Mouse (Mus musculus) bone marrow, adult 2 months (tissue): ENCODE data around the gene C2cd5. TPM values are rescaled to one million over a fixed set of nuclear protein-coding genes. Genes with fewer than 3 reads are reported as not detected.

Experiments
- H3K27ac ChIP-seq: fragments of 200-500 bp; 2 replicates; pipeline ENCODE4 v1.5.1; 2012; ENCODE audit warnings: low read depth, mild to moderate bottlenecking, control low read depth, inconsistent platforms, low read length; ENCODE audit not compliant: control insufficient read depth, poor library complexity, insufficient read depth
- H3K4me1 ChIP-seq: fragments of 200-500 bp; 2 replicates; pipeline ENCODE4 v1.6.1; 2011; ENCODE audit warnings: low read length; ENCODE audit not compliant: control insufficient read depth, insufficient read depth
- H3K4me3 ChIP-seq: fragments of 200-500 bp; replicated peaks from 2 replicates; pipeline ENCODE3; 2011; ENCODE audit warnings: mild to moderate bottlenecking, low read depth, low read length, control low read depth; ENCODE audit not compliant: control insufficient read depth
- CTCF ChIP-seq: fragments of 200-500 bp; IDR thresholded peaks from 2 replicates; pipeline ENCODE4 v1.5.1; 2011; ENCODE audit warnings: low read length, control low read depth; ENCODE audit not compliant: control insufficient read depth, insufficient read depth
- POLR2A ChIP-seq: fragments of 200-500 bp; IDR thresholded peaks from 2 replicates; pipeline ENCODE4 v1.6.1; 2011; ENCODE audit warnings: low read depth, mild to moderate bottlenecking, control low read depth, low read length, borderline replicate concordance; ENCODE audit not compliant: control insufficient read depth
- WGBS: fragments of 180-500 bp; shearing (Covaris S2); methylation state at CpG from one replicate; pipeline ENCODE4 v1.1.7; 2018; 5-methylcytosine and 5-hydroxymethylcytosine counted together
- polyA plus RNA-seq: library from polyadenylated mRNA; stranded (reverse); fragments of >200 nt; gene quantifications from 2 replicates; pipeline ENCODE4 v1.2.4, GENCODE M21; 2011; ENCODE audit warnings: low replicate concordance; ENCODE audit not compliant: missing spikeins, insufficient read depth, insufficient read length

C2cd5 gene
- polyA plus RNA-seq, 1 experiment = 26.5 TPM

DNA sequence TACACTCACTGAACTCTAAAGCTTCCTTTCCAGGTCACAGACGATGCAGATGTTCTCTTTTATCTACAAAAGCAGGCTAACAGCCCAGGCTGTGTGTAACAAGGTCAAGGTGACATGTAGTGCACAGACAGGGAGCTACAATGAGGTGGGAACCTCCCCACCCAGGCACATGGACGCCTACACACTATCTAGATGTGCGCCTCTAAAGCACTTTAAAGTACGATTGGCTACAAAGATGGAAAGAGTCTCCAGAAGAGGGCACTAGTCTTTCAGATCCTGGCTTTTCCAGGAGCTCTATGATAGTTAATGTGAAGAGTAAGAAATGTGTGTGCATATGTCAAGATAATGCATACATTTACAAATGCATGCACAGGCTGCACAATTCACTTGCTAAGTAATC lies 64.7 kb downstream of the C2cd5 start:
- 53% methylated on average over 4 of the region's 4 CpGs for WGBS
- Histone ChIP-seq H3K4me3 (no peak overlapping the region), H3K4me1 (no peaks in the 10 kb centered on the region), H3K27ac (no peak overlapping the region)
- TF ChIP-seq POLR2A (no peak), CTCF (no peak)

DNA sequence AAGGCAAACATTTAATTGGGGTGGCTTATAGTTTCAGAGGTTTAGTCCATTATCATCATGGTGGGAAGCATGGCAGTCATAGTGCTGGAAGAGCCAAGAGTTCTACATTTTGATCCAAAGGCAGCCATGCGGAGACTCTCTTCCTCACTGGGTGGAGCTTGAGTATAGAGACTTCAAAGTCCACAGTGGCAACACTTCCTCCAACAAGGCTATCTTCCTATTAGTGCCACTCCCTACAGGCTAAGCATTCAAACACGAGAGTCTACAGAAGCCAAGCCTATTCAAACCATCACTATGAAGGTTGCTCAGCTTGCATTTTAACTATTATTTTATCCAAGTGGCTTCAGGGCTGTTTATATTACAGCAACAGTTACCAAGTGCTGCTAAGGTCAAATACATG lies 65.4 kb downstream of the C2cd5 start:
- no peak overlapping the region for H3K27ac ChIP-seq
- H3K4me3 ChIP-seq = no peak overlapping the region
- TF ChIP-seq POLR2A (no peak), CTCF (no peak)
- no peaks in the 10 kb centered on the region for H3K4me1 ChIP-seq
- 95% methylated on average over 2 of the region's 2 CpGs for WGBS

DNA sequence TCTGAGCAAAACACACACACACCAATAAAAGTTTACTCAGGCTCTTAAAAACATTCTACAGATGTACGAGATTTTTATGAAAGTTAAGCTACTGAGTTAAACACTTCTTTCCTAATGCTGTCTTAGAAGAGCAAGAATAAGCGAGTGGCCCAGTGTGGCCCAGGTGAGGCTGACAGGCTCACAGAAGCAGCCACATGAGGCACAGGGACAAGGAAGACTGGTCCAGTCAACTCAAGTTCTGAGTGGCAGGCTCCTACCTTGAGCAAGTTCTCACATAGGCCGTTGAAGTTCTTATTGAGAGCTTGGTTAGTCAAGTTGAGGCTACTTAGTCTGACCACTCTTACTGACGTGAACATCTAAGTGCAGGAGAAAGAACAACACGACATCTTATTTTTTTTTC lies 69.4 kb downstream of the C2cd5 start:
- TF ChIP-seq CTCF (no peak), POLR2A (no peak)
- WGBS = 92% methylated on average over 5 of the region's 5 CpGs
- Histone ChIP-seq H3K4me1 (no peaks in the 10 kb centered on the region), H3K4me3 (no peak overlapping the region), H3K27ac (no peak overlapping the region)

DNA sequence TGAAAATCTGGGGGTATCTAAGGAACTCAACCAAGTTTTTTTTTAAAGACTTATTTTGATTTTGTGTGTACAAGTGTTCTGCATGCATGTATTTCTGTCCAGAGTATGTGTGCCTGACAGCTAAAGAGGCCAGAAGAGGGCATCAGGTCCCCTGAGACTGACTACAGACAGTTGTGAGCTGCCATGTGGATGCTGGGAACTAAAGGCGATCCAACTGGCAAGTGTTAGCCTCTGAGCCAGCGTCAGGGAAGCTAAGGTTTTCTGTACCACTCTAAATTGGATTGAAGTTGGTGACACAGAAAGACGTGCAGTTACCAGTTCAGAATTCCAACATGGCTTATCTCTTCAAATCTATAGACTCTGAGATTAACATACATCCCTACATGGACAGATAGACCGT lies 72.0 kb downstream of the C2cd5 start:
- Histone ChIP-seq H3K27ac (no peak overlapping the region), H3K4me3 (no peak overlapping the region), H3K4me1 (no peaks in the 10 kb centered on the region)
- no peak for TF ChIP-seq POLR2A
- TF ChIP-seq CTCF = no peak
- WGBS = 93% methylated on average over 4 of the region's 4 CpGs

DNA sequence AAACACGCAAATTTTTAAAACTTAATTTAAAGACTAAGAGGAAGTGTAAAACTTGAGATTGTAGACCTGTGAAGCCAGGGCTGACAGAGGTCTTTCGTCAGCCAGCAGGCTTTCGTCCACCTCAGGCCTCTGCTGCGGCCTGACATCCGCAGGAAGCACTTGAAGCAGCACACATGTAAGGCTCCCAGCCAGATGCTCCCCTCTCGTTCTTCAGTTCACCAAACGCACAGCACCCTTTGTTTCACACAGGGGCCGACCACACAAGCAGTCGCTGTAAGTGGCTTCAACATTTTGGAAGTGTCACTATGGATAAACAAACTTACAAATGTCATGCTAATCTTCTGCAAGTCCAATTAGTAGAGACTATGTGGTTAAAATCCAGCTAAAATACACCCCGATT lies 72.5 kb downstream of the C2cd5 start:
- Histone ChIP-seq H3K4me3 (no peak overlapping the region), H3K27ac (no peak overlapping the region), H3K4me1 (no peaks in the 10 kb centered on the region)
- no peak for TF ChIP-seq CTCF
- no peak for TF ChIP-seq POLR2A
- WGBS = 91% methylated on average over 10 of the region's 10 CpGs

DNA sequence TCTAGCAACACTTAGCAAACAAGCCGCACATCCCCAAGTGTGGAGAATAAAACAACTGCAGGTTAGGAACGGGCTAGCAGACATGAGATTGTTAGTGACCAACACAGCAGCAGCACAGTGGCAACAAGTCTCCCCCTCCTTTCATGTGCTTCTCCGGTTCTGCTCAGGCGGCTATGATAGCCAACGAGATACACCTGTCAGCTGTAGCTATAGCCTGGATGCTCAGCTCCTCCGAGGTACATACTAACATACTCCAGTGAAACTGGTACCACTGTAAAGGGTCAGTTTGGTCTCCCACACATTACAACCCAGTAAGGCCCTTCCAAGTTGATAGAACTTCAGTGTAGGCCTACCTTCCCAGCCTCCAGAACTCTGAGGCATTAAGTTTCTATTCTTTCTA lies 76.2 kb downstream of the C2cd5 start:
- no peak overlapping the region for H3K4me3 ChIP-seq
- no peak overlapping the region for H3K27ac ChIP-seq
- 91% methylated on average over 6 of the region's 6 CpGs for WGBS

DNA sequence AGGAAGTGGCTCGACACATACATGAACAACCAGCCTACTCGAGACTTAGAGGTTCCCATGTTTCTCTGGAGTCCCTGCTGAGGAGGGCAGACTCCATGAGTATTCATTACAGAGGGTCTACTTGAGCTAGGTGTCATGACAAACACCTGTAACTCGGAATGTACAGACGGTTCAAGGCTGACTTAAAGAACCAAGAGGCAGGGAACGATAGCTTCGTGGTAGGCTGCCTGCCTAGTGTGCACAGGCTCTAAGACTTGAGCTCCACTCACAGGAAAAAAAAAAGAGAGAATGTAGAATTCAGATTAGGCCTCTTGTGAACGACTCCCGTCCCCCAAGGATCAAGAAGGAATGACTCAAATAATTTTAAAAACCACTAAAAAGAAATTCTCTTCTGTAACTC lies 78.2 kb downstream of the C2cd5 start:
- no peak overlapping the region for H3K4me3 ChIP-seq
- TF ChIP-seq CTCF (no peak), POLR2A (no peak)
- H3K27ac ChIP-seq = no peak overlapping the region
- no peaks in the 10 kb centered on the region for H3K4me1 ChIP-seq
- 83% methylated on average over 8 of the region's 8 CpGs for WGBS

More for the DNA sequence above, 76.2 kb downstream of the C2cd5 start:
- TF ChIP-seq POLR2A (no peak), CTCF (no peak)
- H3K4me1 ChIP-seq = no peaks in the 10 kb centered on the region

DNA sequence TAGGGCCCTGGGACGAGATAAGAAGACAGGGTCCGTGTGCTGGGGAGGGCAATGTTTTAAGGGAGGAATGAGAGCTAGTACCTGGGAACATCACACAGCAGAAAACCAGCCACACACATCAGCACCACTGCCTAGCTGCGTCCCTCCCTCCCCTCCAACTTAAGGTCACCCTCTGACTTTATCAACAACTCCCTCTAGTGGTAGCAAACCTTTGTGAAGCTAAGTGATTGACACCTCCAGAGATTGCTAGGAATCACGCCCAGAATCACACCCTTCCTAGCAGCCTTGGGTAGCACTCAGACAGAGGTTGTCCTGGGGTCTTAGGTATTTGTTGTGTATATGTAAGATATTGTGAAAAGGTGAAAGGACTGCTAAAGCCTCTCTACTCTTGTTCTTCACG lies 79.3 kb downstream of the C2cd5 start:
- no peaks in the 10 kb centered on the region for H3K4me1 ChIP-seq
- TF ChIP-seq CTCF (peak; percentile 28; the same call in 1 of the 2 replicates), POLR2A (no peak)
- 72% methylated on average over 5 of the region's 5 CpGs for WGBS
- H3K27ac ChIP-seq = no peak overlapping the region
- no peak overlapping the region for H3K4me3 ChIP-seq

DNA sequence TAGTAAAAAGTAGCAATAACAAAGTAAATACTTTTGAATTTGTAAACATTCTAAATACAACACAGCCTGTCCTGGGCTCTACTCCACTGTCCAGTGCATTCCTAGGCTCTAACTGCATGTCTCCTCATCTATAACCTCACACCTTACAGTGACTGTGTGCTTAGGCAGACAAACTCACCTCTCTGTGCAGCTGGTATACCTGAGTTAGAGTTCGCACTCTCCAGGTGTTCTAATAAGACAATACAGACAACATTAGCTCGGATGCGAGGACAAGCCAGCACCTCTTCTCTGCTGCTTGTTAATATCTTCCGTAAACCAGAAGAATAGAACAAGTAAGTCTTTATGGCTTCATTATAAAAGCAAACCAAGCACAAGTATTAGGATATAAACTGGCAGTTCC lies 79.8 kb downstream of the C2cd5 start:
- 95% methylated on average over 4 of the region's 4 CpGs for WGBS
- Histone ChIP-seq H3K4me3 (no peak overlapping the region), H3K4me1 (no peaks in the 10 kb centered on the region), H3K27ac (no peak overlapping the region)
- TF ChIP-seq POLR2A (no peak), CTCF (no peak)
